Mouse (Mus musculus): ENCODE results near the gene Lrrc4b.

GRCm38 (mm10) chr7:44469677-44470675 lies 41.2 kb downstream of the Lrrc4b start:
- TF ChIP-seq CTCF (IDR thresholded peaks at IDR 0.05; ENCODE audit: borderline replicate concordance, control insufficient read depth, extremely low read depth, insufficient read depth, low read length, poor library complexity) (no peak), POLR2A (IDR thresholded peaks at IDR 0.05; ENCODE audit: control insufficient read depth, extremely low read depth, insufficient read depth, low read length, poor library complexity) (no peak)
